Mouse (Mus musculus): ENCODE measurements around the gene Tes3-ps.

Tes3-ps gene

DNA sequence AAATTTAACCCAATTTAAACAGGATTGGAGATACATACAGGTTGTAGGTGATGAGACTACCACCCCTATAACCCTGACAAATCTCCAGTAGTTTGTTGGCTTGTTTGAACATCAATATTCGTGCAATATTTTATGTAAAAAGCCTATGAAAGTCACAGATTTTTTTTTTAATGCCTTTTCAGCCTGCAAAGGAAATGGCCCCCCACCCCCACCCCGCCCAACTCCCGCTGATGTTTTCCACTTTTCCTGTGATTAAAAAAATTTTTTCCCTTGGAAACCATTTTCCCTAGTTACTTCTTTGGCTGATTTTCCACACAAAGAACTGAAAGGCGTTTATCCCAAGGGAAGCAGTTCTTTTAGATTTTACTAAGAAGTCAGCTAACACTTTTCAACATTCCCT lies 11.4 kb downstream of the Tes3-ps start, which contains the start of gene Ecm2:
TSS of gene Ecm2 (plus strand) at position 301 of the 400 bp plus-strand sequence.
- in situ Hi-C loops (cut with MboI, MseI): no loop called here

DNA sequence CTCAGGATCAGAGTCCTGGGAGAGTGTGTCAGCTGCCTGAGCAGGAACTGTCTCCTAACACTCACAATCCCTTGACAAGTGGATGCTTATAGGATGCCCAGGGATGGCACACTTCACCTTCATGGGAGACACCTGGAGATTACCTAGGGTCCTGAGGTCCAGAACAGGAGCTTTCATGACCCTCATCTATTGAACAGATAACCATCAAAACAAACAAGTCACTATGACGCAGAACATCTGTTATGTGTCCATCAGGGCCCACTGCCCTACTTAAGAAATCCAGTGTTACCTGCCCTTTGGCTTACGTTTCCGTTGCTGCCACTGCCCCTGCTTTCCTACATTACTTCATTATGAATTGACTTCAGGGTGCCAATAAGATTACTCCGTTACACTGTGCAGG lies 12.7 kb downstream of the Tes3-ps start:
- in situ Hi-C loops (cut with MboI, MseI): no loop called here

DNA sequence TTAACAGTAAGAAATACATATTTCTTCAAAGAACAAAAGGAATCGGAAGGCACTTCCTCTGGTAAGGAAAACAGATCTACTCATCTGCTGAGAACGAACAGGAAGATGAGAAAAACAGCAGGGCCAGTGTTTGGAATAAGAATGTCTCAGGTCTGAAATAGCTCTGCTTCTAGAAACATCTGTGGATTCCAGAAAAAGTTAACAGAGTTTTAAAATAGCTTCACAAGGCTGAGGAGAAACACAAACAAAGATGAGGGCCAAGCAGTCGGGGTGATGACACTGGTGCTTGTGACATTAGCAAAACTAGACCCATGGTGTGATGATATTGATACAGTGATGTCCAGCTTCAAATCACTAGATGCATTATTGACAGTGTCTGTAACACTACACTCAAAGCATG lies 14.1 kb downstream of the Tes3-ps start:
- in situ Hi-C loops (cut with MboI, MseI): no loop called here

GRCm38 (mm10) chr13:49518761-49519160 lies 25.6 kb downstream of the Tes3-ps start:
- in situ Hi-C loops (cut with MboI, MseI): no loop called here

DNA sequence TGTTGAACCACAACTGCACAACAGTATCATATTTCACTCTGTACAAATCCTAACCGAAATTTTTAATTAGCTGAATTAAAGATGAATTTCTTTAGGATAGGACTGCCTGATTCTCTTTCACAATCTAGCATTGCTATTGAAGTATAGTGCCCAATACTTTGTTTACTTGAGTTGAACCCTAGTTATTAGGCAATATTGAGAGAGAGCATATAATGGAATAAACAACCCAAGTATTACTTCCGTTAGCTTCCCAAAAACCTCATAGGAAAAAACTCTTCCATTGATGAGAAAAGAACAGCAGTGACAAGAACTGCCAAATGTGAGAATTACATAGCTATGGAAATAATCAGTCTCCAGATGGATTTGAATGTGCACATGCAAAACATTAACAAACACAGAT lies 33.1 kb downstream of the Tes3-ps start:
- in situ Hi-C loops (cut with MboI, MseI): no loop called here

- in situ Hi-C loops (cut with MboI, MseI): no loop called here
Measured at GRCm38 (mm10) chr13:49530636-49531035, 37.5 kb downstream of the Tes3-ps start.

GRCm38 (mm10) chr13:49536946-49537345 lies 43.8 kb downstream of the Tes3-ps start:
- in situ Hi-C loops (cut with MboI, MseI): no loop called here

GRCm38 (mm10) chr13:49538693-49539092 lies 45.6 kb downstream of the Tes3-ps start:
- in situ Hi-C loops (cut with MboI, MseI): no loop called here

DNA sequence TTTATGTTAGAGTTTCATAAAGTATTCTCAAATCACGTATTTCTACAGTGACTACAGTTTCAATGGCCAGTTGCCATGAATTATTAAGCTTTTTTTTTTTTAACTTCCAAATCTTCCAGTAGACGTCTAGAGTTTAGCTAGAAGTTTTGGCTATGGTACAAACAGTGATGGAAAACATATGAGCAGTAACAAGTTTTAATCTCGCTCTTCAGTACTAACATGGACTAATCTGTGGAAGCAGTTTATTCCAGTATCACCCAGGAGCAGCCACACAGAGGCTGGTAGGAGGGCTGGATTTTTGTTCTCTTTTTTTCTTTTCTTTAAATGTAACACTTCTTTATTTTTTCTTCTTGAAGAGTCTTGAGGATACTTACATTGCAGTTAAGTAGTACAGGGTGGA lies 51.2 kb downstream of the Tes3-ps start, which contains the start of gene Aspn:
TSS of gene Aspn (plus strand) at position 165 of the 400 bp plus-strand sequence.
- in situ Hi-C loops (cut with MboI, MseI): no loop called here

DNA sequence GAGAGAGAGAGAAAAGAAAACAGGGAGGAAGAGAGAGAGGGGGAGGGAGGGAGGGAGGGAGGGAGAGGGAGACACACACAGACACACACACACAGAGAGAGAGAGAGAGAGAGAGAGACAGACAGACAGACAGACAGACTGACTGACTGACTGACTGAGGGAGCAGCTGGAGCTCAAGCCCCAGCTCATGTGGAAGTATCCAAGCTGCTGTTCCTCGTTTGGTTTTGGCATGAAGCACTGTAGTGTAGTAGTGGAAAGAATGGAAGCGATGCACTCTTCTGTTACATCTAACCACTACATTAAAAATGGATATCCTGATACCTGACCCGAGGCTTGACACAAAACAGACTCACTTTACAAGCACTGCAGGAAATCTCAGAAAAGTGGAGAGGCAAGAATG lies 52.5 kb downstream of the Tes3-ps start:
- in situ Hi-C loops (cut with MboI, MseI): no loop called here
